Mouse (Mus musculus) intestine, postnatal 0 days (tissue): ENCODE results near the gene Sh3bp5. TPM values are rescaled to one million over a fixed set of nuclear protein-coding genes. Genes with fewer than 3 reads are reported as not detected.
A peak's percentile ranks its signal among the peaks of the same experiment; 100 is the strongest.

Experiments
- ATAC-seq: fragments of 200-750 bp; cut with Nextera tagmentation; 2 replicates; pipeline ENCODE4 v1.8.0; 2017; ENCODE audit warnings: mild to moderate bottlenecking, moderate TSS enrichment, moderate library complexity
- H3K27ac ChIP-seq: fragments of 300-500 bp; sonication (generic); 2 replicates; pipeline ENCODE4 v1.5.1; 2014; ENCODE audit warnings: mild to moderate bottlenecking, low read depth, low read length, moderate library complexity
- H3K27me3 ChIP-seq: fragments of 300-500 bp; sonication (generic); replicated peaks from 2 replicates; pipeline ENCODE4 v1.6.1; 2014; ENCODE audit warnings: low read length, mixed read lengths; ENCODE audit not compliant: control insufficient read depth, insufficient read depth
- H3K36me3 ChIP-seq: fragments of 300-500 bp; sonication (generic); 2 replicates; pipeline ENCODE4 v1.6.1; 2014; ENCODE audit warnings: mild to moderate bottlenecking, moderate library complexity; ENCODE audit not compliant: control insufficient read depth, insufficient read depth
- H3K4me1 ChIP-seq: fragments of 300-500 bp; sonication (generic); replicated peaks from 2 replicates; pipeline ENCODE4 v1.6.1; 2014; ENCODE audit warnings: antibody characterized with exemption, low read length, mixed read lengths; ENCODE audit not compliant: control insufficient read depth, insufficient read depth
- H3K4me2 ChIP-seq: fragments of 300-500 bp; sonication (generic); replicated peaks from 2 replicates; pipeline ENCODE4 v1.6.1; 2014; ENCODE audit warnings: low read depth, mild to moderate bottlenecking, moderate library complexity
- H3K4me3 ChIP-seq: fragments of 300-500 bp; sonication (generic); 2 replicates; pipeline ENCODE4 v1.5.1; 2014; ENCODE audit warnings: low read depth, low read length
- H3K9ac ChIP-seq: fragments of 300-500 bp; sonication (generic); 2 replicates; pipeline ENCODE4 v1.6.1; 2014; ENCODE audit warnings: mild to moderate bottlenecking, low read depth, low read length
- H3K9me3 ChIP-seq: fragments of 300-500 bp; sonication (generic); 2 replicates; pipeline ENCODE4 v1.6.1; 2016; ENCODE audit warnings: mixed run types; ENCODE audit not compliant: control insufficient read depth
- CTCF ChIP-seq: sonication (generic); IDR thresholded peaks from 2 replicates; pipeline ENCODE4 v1.5.1; 2016; ENCODE audit warnings: low read depth, mild to moderate bottlenecking, control low read depth, antibody characterized with exemption, moderate library complexity
- WGBS: fragments of 180-500 bp; shearing (Covaris S2); extraction: QIAGEN DNeasy Blood & Tissue Kit; methylation state at CpG from one replicate; pipeline ENCODE4 v1.1.7; 2014; 5-methylcytosine and 5-hydroxymethylcytosine counted together
- polyA plus RNA-seq: library from polyadenylated mRNA; unstranded; fragments of >200 nt; fragmentation: Nextera tagmentation; extraction: Ambion mirVana; gene quantifications from 2 replicates; pipeline ENCODE4 v1.2.1, GENCODE M21; 2015

Gene Sh3bp5
- polyA plus RNA-seq, 1 experiment from 2014 or later: 12.4 TPM

GRCm38 (mm10) chr14:31387301-31387981, 48.4 kb downstream of the Sh3bp5 start:
- ATAC-seq: no peak
- 86% methylated on average over 11 of the region's 11 CpGs for WGBS
- H3K4me3 ChIP-seq: no peak overlapping the region
- no peaks in the 10 kb centered on the region for H3K36me3 ChIP-seq
- H3K9ac ChIP-seq: no peak overlapping the region
- H3K4me1 ChIP-seq: no peaks in the 10 kb centered on the region
- no peak for TF ChIP-seq CTCF
- no peaks in the 10 kb centered on the region for H3K27me3 ChIP-seq
- no peak overlapping the region for H3K27ac ChIP-seq
- no peak overlapping the region for H3K4me2 ChIP-seq
- H3K9me3 ChIP-seq: no peaks in the 10 kb centered on the region

- H3K27ac ChIP-seq: no peak overlapping the region
- TF ChIP-seq CTCF: peak; percentile 99
- H3K36me3 ChIP-seq: no peaks in the 10 kb centered on the region
- no peak overlapping the region for H3K9ac ChIP-seq
- H3K4me2 ChIP-seq: no peak overlapping the region
- H3K4me3 ChIP-seq: no peak overlapping the region
- no peaks in the 10 kb centered on the region for H3K9me3 ChIP-seq
- H3K27me3 ChIP-seq: no peaks in the 10 kb centered on the region
- WGBS: 38% methylated on average over 13 of the region's 13 CpGs
- H3K4me1 ChIP-seq: no peaks in the 10 kb centered on the region
- peak; percentile 75; the same call in 1 of the 2 replicates for ATAC-seq
These were observed 49.7 kb downstream of the Sh3bp5 start for GRCm38 (mm10) chr14:31385977-31386697.

GRCm38 (mm10) chr14:31385406-31385805, 50.5 kb downstream of the Sh3bp5 start:
- no peak overlapping the region for H3K4me3 ChIP-seq
- no peaks in the 10 kb centered on the region for H3K4me1 ChIP-seq
- H3K4me2 ChIP-seq: no peak overlapping the region
- TF ChIP-seq CTCF: no peak
- H3K27me3 ChIP-seq: no peaks in the 10 kb centered on the region
- WGBS: 87% methylated on average over 5 of the region's 5 CpGs
- no peak overlapping the region for H3K27ac ChIP-seq
- H3K9me3 ChIP-seq: no peaks in the 10 kb centered on the region
- no peaks in the 10 kb centered on the region for H3K36me3 ChIP-seq
- H3K9ac ChIP-seq: no peak overlapping the region
- ATAC-seq: no peak

GRCm38 (mm10) chr14:31384366-31385323, 51.2 kb downstream of the Sh3bp5 start:
- H3K4me3 ChIP-seq: no peak overlapping the region
- no peaks in the 10 kb centered on the region for H3K4me1 ChIP-seq
- H3K27me3 ChIP-seq: no peaks in the 10 kb centered on the region
- no peaks in the 10 kb centered on the region for H3K9me3 ChIP-seq
- no peak overlapping the region for H3K4me2 ChIP-seq
- H3K27ac ChIP-seq: no peak overlapping the region; the same call in 1 of the 2 replicates
- ATAC-seq: no peak
- no peak overlapping the region for H3K9ac ChIP-seq
- H3K36me3 ChIP-seq: no peaks in the 10 kb centered on the region
- 66% methylated on average over 13 of the region's 13 CpGs for WGBS
- TF ChIP-seq CTCF: 0 out of 2 replicates have a peak, but pooled peaks have one; percentile 18

GRCm38 (mm10) chr14:31383470-31384050, 52.3 kb downstream of the Sh3bp5 start:
- no peaks in the 10 kb centered on the region for H3K36me3 ChIP-seq
- H3K9me3 ChIP-seq: no peaks in the 10 kb centered on the region
- no peak for TF ChIP-seq CTCF
- H3K27me3 ChIP-seq: no peaks in the 10 kb centered on the region
- H3K4me1 ChIP-seq: no peaks in the 10 kb centered on the region
- 85% methylated on average over 11 of the region's 11 CpGs for WGBS
- no peak overlapping the region for H3K9ac ChIP-seq
- no peak overlapping the region for H3K4me3 ChIP-seq
- H3K27ac ChIP-seq: no peak overlapping the region
- no peak for ATAC-seq
- H3K4me2 ChIP-seq: no peak overlapping the region

- H3K27ac ChIP-seq: no peak overlapping the region
- 0 out of 2 replicates have a peak, but pooled peaks cover 5% of the 10 kb centered on the region for H3K36me3 ChIP-seq
- no peak overlapping the region for H3K9ac ChIP-seq
- H3K4me2 ChIP-seq: no peak overlapping the region
- H3K9me3 ChIP-seq: no peaks in the 10 kb centered on the region
- 81% methylated on average over 8 of the region's 8 CpGs for WGBS
- TF ChIP-seq CTCF: no peak
- no peak for ATAC-seq
- H3K4me3 ChIP-seq: no peak overlapping the region
- H3K4me1 ChIP-seq: no peaks in the 10 kb centered on the region
- no peaks in the 10 kb centered on the region for H3K27me3 ChIP-seq
These were observed 53.6 kb downstream of the Sh3bp5 start for GRCm38 (mm10) chr14:31382276-31382675.
